Mouse (Mus musculus) telencephalon, adult 2 months (tissue): ENCODE measurements around the gene Msantd1.

Experiments
- DNase-seq: peaks from one replicate; pipeline ENCODE4 v3.0.0-alpha.2; 2011; ENCODE audit warnings: low read depth, low spot score

The Msantd1 gene

GRCm38 (mm10) chr5:34972471-34972870 lies 64.7 kb downstream of the Msantd1 start:
- DNase-seq: no peak
